Mouse (Mus musculus) large intestine, adult 2 months (tissue): ENCODE results near the gene Cdc42ep2. TPM values are rescaled to one million over a fixed set of nuclear protein-coding genes. Genes with fewer than 3 reads are reported as not detected.
"Not testable (repeated sequence)": the region's sequence is repeated elsewhere in the genome, so short reads cannot be mapped to it uniquely, and the experiment has no call there.

Source experiments
- DNase-seq: peaks from one replicate; pipeline ENCODE4 v3.0.0-alpha.2; 2012; ENCODE audit warnings: low read depth, low spot score
- WGBS: fragments of 180-500 bp; shearing (Covaris S2); methylation state at CpG from one replicate; pipeline ENCODE4 v1.1.7; 2018; 5-methylcytosine and 5-hydroxymethylcytosine counted together
- polyA plus RNA-seq: library from polyadenylated mRNA; depleted of rRNA; stranded (reverse); fragments of >200 nt; gene quantifications from 2 replicates; pipeline ENCODE4 v1.2.3, GENCODE M21; 2012

Cdc42ep2 gene
- polyA plus RNA-seq, 1 experiment: 20.1 TPM

GRCm38 (mm10) chr19:5922119-5922942 is 2.3 kb downstream of the Cdc42ep2 start:
- WGBS: 67% methylated on average over 15 of the region's 15 CpGs
- no peak for DNase-seq

DNA sequence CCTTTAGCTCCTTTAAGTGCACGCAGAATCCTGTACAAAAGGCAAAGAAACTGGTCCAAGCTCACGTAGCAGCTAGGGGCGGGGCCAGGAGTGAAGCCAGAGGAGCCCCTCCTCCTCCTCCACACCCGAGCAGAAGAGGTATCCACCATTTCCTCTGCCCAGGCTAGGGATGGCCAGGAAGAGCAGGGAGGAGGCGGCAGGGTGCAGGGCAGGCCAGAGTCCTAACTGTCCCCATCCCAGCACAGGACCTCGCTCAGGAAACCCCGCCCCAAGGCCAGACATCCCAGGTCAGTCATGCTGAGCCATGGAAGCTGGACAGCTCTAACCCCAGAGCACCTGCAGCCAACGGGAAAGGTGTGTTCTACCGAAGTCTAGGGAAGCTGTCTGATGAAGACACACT is 2.9 kb downstream of the Cdc42ep2 start:
- no peak for DNase-seq

DNA sequence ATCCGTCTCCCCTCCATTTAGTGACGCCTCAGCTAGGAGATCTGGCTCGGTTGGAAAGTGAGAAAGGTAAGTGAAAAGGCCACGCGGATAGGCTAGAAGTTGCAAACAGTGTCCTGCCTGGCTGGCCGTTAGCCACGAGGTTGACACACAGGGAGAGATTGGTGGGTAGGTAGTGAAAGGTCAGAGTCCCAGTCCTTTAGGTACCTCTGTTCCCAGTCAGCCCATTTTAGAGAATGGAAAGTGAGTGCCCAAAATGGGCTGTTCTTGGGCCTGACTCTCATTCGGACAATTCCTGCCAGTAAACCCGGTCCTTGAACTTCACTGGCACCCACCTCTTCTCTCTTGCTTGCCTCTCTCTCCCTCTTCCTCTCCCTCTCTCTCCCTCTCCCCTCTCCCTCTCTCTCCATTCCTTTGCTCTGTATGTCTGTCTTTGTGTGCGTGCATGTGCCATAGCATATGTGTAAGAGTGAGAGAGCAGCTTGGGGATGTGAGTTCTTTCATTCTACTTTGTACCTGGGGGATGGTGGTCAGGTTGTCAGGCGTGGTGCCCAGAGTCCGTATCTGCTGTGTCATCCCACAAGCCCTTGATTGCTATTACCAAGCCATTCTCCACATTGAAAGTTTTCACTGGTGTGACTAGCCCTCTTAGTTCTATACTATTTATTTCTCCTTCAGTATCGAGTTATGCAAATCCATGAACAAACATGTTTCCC is 11.5 kb downstream of the Cdc42ep2 start, which contains the start of gene Dpf2:
Gene Dpf2 (minus strand): TSS at position 4 of the 713 bp plus-strand sequence.
- DNase-seq: no peak
- WGBS: 8% methylated on average over 13 of the region's 13 CpGs

More for the DNA sequence above, 2.9 kb downstream of the Cdc42ep2 start:
- WGBS: 22% methylated on average over 9 of the region's 9 CpGs

DNA sequence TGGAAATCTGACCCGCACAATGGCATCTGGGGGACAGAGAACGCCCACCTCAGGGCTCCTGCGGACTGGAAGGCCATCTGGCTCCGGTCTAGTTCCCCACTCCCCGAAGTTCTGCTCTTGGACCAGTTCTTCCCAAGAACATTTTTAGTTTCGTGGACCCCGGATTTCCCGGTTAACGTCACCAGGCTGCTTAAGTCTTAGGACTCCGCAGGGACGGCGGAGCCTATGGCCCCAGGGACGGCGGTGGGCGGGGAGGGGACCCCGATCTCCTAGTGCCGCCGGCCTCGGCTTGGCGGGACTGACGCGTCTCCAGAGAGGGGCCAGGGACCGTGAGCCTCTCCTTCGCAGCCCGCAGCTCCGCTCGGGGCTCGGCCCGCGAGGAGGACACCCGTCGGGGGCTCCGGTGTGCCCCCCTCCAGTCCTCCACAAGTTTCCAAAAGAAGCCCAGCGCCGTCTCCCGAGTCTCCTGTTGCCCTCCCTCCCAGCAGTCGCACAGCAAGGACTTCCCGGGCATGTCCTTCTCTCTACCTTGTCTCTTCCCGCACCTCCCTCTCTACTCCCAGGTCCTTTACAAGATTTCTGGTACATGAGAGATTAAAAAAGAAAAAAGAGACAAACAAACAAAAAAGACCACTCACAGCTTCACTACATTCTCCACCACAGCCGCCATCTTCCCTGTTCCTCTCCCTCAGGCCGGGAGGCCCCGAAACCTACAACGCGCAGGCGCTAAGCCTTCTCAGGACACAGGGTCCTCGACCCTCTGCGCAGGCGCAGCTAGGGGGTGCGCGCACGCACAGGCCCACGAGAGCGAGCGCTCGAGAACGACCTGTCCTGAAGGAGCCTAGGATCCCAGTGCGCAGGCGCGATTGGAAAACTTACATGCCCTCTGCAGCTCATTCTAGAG is 12.3 kb downstream of the Cdc42ep2 start:
- peak; percentile 99 for DNase-seq
- under 1% methylated on average over 59 of the region's 59 CpGs for WGBS

- WGBS: 2% methylated on average over 14 of the region's 14 CpGs
- DNase-seq: no peak
Measured at GRCm38 (mm10) chr19:5911430-5912102, 13.1 kb downstream of the Cdc42ep2 start.

DNA sequence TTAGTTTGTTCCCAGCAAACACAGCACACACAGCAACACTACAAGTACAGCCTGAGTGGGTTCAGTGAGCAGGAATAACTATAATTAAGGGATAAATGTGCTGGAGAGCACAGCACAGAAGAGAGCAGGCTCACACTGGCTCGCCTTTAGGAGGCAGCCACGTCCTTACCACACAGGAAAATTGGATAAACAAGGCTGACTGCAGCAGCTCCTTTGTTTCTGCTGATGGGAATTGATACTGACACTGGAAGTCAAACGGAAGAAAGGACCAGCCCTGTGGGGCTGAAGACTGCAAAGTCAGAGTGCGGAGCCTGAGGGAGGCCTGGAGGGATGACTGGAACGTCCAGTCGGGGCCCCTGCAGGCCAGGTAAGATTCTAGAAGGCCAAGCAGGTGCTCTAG is 14.4 kb downstream of the Cdc42ep2 start:
- WGBS: 47% methylated on average over 6 of the region's 6 CpGs
- DNase-seq: no peak

GRCm38 (mm10) chr19:5907275-5907674 is 17.3 kb downstream of the Cdc42ep2 start:
- DNase-seq: no peak
- 50% methylated on average over 3 of the region's 3 CpGs for WGBS

DNA sequence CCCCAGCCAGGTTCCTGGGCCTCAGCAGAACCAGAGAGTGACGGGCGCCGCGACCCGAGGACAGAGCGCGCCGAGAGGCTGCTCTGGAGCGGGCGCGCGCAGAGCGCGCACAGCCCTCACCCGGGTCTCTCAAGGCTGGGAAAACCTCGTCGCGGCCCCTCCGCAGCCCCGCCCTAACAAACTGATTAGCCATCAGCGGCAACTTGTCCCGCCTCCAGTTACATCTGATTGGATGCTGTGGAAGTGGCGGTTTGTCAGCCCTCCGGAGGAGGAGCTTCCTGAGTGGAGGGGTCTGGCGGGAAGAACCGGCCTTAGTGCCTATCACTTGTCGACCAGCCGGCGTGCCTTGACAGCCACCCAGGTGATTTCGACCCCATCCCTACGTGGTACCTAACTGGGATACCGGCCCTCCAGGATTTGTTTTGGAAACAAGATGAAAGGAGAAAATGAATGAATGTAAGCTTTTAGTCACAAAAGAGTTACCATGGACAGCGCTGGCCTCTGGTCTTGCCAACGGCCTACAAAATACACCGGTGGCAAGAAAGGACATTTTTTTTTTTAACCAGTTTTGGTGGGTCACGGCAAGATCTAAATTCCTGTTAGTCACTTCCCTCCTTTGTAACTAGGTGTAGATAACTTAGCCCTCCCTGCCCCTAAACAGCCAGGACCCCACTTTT is 30.5 kb downstream of the Cdc42ep2 start, which contains the start of gene Tigd3:
Gene Tigd3 (minus strand): TSS at position 148 of the 677 bp plus-strand sequence.
- under 1% methylated on average over 36 of the region's 36 CpGs for WGBS
- no peak for DNase-seq

- no peak for DNase-seq
- WGBS: 9% methylated on average over 31 of the region's 31 CpGs
Measured at GRCm38 (mm10) chr19:5893282-5894001, 31.2 kb downstream of the Cdc42ep2 start.

DNA sequence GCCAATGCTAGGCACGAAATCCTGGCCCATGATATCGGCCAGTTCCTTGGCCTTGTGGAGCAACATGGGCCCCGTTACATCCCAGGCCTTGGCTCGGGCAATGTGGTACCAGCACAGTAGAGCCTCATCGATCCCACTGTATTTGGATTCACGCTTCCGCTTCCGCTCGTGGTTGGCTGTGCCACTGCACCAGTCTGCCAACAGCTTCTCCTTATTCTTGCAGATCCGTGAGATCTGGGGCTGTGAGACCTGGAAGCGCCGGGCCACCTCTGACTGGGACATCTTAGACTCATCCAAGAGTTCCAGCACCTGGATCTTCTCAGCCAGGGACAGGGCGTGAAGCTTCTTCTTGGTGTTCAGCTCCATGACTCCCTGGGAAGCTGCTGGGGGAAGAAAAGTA is 31.9 kb downstream of the Cdc42ep2 start:
- WGBS: 95% methylated on average over 13 of the region's 13 CpGs
- no peak for DNase-seq

- WGBS: 92% methylated on average over 7 of the region's 7 CpGs
- DNase-seq: no peak
Measured at GRCm38 (mm10) chr19:5892262-5892661, 32.4 kb downstream of the Cdc42ep2 start.

DNA sequence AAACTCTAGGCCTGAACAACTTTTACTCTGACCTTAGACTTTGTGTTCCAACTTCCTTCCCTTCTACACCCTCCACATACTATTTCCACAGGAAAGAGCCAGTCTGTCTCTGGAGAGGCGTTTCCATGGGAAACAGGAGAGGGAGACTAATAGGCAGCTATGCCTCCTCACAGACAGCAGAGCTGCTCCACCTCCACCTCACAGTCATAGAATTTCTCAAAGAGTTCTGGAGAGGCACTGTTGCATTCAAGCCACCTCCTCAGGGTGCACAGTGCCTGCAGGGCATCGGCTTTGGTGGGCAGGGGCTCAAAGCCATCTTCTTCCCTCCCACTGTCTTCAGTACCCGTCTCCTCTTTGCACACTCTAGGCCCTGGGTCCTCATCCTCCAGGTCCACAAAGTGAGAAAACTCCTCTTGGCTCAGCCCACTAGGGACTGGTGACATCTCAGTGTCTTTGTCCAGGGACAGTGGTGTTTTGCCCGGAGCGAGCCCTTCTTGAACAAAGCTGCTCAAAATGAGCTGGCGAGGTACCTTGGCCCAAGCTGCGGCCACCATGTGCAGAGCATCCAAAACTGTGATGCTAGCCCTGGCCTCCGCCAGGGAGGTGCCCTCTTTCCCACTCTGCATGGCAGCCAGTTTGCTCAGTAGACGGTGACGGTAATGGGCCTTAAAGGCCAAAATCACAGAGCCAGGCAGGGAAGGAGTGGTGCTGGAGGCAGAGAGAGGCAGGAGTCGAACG is 32.9 kb downstream of the Cdc42ep2 start:
- DNase-seq: no peak
- 91% methylated on average over 12 of the region's 12 CpGs for WGBS

DNA sequence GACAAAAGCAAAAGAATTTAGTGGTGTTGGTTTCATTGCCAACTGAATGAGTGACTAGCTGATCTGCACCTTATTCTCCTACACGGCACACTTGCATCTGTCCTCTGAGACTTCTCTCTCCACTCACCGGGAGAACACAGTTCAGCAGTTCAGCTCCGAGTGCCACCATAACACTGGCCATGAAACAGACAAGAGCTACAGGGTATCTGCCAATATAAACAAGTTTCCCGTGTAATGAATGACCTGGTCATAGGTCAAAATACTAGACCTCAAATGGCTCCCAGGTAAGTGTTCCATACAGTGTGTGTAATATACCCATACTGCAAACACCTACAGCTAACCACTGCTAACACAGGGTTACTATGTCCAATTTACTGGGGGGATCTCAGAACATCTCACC is 35.4 kb downstream of the Cdc42ep2 start:
- 27% methylated on average over 4 of the region's 4 CpGs for WGBS
- no peak for DNase-seq

DNA sequence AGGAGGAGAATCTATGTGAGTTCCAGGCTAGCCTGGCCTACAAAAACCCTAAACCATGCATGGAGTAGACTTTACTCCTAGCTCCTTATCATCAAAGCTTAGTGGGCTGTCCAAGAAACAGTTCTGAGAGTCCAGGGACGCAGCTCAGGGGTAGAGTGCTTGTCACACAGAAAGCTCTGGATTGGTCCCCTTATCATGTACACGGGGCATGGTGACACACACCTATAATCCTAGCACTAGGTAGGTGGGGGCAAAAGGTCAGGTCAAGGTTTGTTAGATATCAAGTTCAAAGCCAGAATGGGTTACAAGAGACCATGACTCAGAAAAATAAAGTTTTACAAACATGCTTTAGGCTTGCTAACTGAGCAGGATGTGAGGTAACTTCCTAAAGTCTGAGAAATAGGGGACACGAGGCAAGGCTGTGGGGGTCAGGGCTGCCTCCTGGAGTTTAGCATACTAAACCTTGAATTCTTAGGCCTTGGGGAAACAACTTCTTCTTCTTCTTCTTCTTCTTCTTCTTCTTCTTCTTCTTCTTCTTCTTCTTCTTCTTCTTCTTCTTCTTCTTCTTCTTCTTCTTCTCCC is 37.3 kb downstream of the Cdc42ep2 start:
- no peak for DNase-seq
- WGBS: 67% methylated on average over 3 of the region's 3 CpGs

DNA sequence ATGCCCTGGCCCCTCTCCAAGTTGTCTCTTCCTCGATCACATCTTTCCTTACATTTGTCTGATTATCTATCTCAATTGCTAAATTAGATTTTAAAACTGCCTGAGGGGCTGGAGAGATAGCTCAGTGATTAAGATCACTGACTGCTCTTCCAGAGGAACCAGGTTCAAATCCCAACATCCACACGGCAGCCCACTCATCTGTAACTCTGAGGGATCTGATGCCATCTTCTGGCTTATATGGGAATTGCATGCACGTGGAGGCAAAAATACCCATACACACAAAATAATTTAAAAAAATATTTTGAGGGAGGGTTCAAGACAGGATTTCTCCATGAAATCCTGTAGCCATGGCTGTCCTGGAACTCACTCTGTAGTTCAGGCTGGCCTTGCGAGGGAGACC is 38.8 kb downstream of the Cdc42ep2 start:
- no peak for DNase-seq
- WGBS: 66% methylated on average over 4 of the region's 4 CpGs

GRCm38 (mm10) chr19:5883935-5884334 is 40.7 kb downstream of the Cdc42ep2 start:
- 61% methylated on average over 1 of the region's 1 CpGs for WGBS

DNA sequence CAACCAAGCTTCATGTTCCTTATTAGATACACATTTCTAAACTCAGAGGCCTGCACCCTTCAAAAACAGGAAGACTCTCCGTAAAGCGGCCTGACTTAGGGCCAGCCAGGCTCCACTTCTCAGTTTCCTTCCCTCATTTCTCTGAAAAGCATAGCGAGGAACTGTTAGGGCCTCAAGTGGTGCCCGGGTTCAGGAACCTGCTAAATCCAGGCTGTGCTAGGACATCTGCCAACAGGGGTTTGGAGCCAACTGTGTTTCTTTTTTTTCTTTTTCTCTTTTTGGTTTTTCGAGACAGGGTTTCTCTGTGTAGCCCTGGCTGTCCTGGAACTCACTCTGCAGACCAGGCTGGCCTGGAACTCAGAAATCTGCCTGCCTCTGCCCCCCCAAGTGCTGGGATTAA is 42.5 kb downstream of the Cdc42ep2 start:
- 69% methylated on average over 5 of the region's 5 CpGs for WGBS
- not testable (repeated sequence) for DNase-seq

More at GRCm38 (mm10) chr19:5883935-5884334, 40.7 kb downstream of the Cdc42ep2 start:
- no peak for DNase-seq
